Mouse (Mus musculus): Measurements from ENCODE around the gene Gxylt2. TPM values are rescaled to one million over a fixed set of nuclear protein-coding genes. Genes with fewer than 3 reads are reported as not detected.
A peak's percentile ranks its signal among the peaks of the same experiment; 100 is the strongest.

Gxylt2 gene
- polyA plus RNA-seq, 1 experiment: 0.43 TPM

DNA sequence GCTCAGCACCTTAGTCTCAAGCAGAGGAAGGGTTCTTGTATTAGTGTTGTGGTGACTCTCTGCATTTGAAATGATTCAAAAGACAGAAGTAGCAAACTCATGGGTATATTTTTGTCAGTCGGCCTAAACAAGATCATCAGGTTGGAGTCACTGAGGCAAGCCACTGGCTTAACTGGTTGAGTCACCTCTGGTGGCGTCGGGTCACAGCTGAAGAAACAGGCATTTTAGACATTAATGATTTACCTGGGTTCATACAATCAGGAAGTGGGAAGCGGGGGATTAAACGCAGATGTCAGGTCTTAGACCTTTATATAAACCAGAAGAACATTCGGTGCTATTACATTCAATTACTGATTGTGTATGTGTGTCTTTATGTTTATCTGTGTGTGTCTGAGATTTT lies 121.5 kb downstream of the Gxylt2 start:
- H3K27me3 ChIP-seq (ENCODE audit: control insufficient read depth, insufficient read depth, low read length): no peaks in the 10 kb centered on the region
- H3K27ac ChIP-seq (ENCODE audit: insufficient read depth, low read depth, low read length): no peak overlapping the region
- 32% methylated on average over 6 of the region's 6 CpGs for WGBS
- no peak for TF ChIP-seq CTCF (IDR thresholded peaks at IDR 0.05; ENCODE audit: extremely low read depth, insufficient read length, insufficient replicate concordance, low read depth, low read length)
- H3K4me1 ChIP-seq (ENCODE audit: control insufficient read depth, insufficient read depth, insufficient read length, low read length): no peaks in the 10 kb centered on the region; the same call in none of the 2 replicates
- no peaks in the 10 kb centered on the region for H3K36me3 ChIP-seq (ENCODE audit: control insufficient read depth, insufficient read depth, low read length)
- no peak overlapping the region for H3K4me3 ChIP-seq (ENCODE audit: low read depth, low read length)

DNA sequence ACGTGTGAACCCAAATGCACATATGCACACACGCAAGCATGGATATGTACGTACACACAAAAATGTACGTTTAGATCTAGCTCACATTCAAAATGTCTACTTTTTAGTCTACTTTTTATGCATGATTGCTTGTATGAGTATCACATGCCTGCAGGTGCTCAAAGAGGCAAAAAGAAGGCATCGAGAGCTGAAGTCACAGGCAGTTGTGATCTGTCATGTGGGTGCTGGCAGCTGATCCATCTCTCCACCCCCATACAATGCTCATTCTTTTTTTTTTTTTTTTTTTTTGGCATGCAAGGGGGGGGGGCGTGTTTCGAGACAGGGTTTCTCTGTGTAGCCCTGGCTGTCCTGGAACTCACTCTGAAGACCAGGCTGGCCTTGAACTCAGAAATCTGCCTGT lies 124.0 kb downstream of the Gxylt2 start:
- no peak for TF ChIP-seq POLR2A (IDR thresholded peaks at IDR 0.05; ENCODE audit: low read depth, low read length)
- TF ChIP-seq CTCF (IDR thresholded peaks at IDR 0.05; ENCODE audit: extremely low read depth, insufficient read length, insufficient replicate concordance, low read depth, low read length): no peak
- no peak overlapping the region for H3K4me3 ChIP-seq (ENCODE audit: low read depth, low read length)
- H3K36me3 ChIP-seq (ENCODE audit: control insufficient read depth, insufficient read depth, low read length): no peaks in the 10 kb centered on the region
- WGBS: 92% methylated on average over 7 of the region's 7 CpGs
- peaks cover 2% of the 10 kb centered on the region for H3K4me1 ChIP-seq (ENCODE audit: control insufficient read depth, insufficient read depth, insufficient read length, low read length)
- no peak overlapping the region for H3K27ac ChIP-seq (ENCODE audit: insufficient read depth, low read depth, low read length)
- no peaks in the 10 kb centered on the region for H3K27me3 ChIP-seq (ENCODE audit: control insufficient read depth, insufficient read depth, low read length)

DNA sequence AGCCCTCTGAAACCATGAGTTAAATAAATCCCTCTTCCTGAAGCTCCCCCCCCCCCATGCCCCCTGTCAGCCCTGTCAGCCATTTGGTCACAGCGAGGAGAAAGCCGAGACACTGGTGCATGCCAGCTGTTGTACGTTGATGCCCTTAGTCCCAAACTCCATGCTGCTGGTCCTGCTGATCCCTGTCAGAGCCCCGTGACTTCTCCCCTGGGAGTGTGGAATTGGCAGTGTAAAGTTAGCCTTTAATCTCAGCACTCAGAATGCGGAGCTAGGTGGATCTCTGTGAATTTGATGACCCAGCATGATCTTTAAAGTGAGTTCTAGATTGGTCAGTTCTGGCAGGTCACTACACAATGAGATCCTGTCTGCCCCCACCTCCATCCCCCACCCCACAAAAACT lies 125.2 kb downstream of the Gxylt2 start:
- H3K4me1 ChIP-seq (ENCODE audit: control insufficient read depth, insufficient read depth, insufficient read length, low read length): peaks cover 4% of the 10 kb centered on the region
- WGBS: 91% methylated on average over 5 of the region's 5 CpGs
- no peak overlapping the region for H3K4me3 ChIP-seq (ENCODE audit: low read depth, low read length)
- H3K27ac ChIP-seq (ENCODE audit: insufficient read depth, low read depth, low read length): no peak overlapping the region
- no peaks in the 10 kb centered on the region for H3K36me3 ChIP-seq (ENCODE audit: control insufficient read depth, insufficient read depth, low read length)
- TF ChIP-seq CTCF (IDR thresholded peaks at IDR 0.05; ENCODE audit: extremely low read depth, insufficient read length, insufficient replicate concordance, low read depth, low read length): no peak
- no peak for TF ChIP-seq POLR2A (IDR thresholded peaks at IDR 0.05; ENCODE audit: low read depth, low read length)
- no peaks in the 10 kb centered on the region for H3K27me3 ChIP-seq (ENCODE audit: control insufficient read depth, insufficient read depth, low read length)

DNA sequence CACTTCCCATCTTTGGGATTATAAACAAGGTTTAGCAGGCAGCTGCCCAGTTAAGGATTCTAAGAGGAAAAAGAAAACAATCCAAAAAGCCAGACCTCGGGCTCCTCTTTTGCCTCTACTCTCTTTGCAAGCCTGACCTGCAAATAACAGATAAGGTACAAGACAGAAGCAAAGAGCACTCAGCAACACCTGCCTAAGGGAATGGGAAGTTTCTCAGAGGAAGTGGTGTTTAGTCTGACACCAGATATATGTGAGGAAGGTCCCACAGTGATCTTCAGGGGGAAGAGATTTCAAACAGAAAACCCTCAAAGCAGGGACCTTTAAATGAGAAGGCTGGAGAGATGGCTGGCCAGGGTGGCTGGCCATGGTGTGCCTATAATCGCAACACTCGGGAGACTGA lies 126.7 kb downstream of the Gxylt2 start:
- Histone ChIP-seq H3K27me3 (ENCODE audit: control insufficient read depth, insufficient read depth, low read length) (no peaks in the 10 kb centered on the region), H3K4me3 (ENCODE audit: low read depth, low read length) (no peak overlapping the region), H3K27ac (ENCODE audit: insufficient read depth, low read depth, low read length) (no peak overlapping the region), H3K36me3 (ENCODE audit: control insufficient read depth, insufficient read depth, low read length) (peaks cover 7% of the 10 kb centered on the region), H3K4me1 (ENCODE audit: control insufficient read depth, insufficient read depth, insufficient read length, low read length) (peaks cover 4% of the 10 kb centered on the region)
- TF ChIP-seq CTCF (IDR thresholded peaks at IDR 0.05; ENCODE audit: extremely low read depth, insufficient read length, insufficient replicate concordance, low read depth, low read length): no peak
- TF ChIP-seq POLR2A (IDR thresholded peaks at IDR 0.05; ENCODE audit: low read depth, low read length): no peak
- 74% methylated on average over 3 of the region's 3 CpGs for WGBS

DNA sequence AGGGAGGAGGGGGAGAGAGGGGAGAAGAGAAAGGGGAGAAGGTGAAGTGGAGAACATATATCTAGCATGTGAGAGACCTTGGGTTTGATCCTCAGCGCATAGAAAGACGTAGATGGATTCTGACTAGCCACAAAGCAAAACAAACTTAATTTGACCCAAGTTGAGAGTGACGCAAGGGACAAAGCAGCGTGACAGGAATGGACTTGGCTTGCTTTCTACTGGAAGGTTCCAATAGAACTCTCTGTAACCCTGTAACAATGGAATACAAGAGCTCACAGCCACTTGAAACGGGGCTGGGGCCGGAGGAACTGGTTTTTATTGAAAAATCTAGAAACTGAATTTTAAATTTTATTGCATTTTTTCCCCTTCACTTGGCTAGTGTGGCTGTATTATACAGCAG lies 127.2 kb downstream of the Gxylt2 start:
- no peaks in the 10 kb centered on the region for H3K27me3 ChIP-seq (ENCODE audit: control insufficient read depth, insufficient read depth, low read length)
- 96% methylated on average over 6 of the region's 6 CpGs for WGBS
- H3K36me3 ChIP-seq (ENCODE audit: control insufficient read depth, insufficient read depth, low read length): peaks cover 11% of the 10 kb centered on the region
- no peak overlapping the region for H3K4me3 ChIP-seq (ENCODE audit: low read depth, low read length)
- H3K4me1 ChIP-seq (ENCODE audit: control insufficient read depth, insufficient read depth, insufficient read length, low read length): peaks cover 4% of the 10 kb centered on the region
- TF ChIP-seq CTCF (IDR thresholded peaks at IDR 0.05; ENCODE audit: extremely low read depth, insufficient read length, insufficient replicate concordance, low read depth, low read length) (no peak), POLR2A (IDR thresholded peaks at IDR 0.05; ENCODE audit: low read depth, low read length) (no peak)
- H3K27ac ChIP-seq (ENCODE audit: insufficient read depth, low read depth, low read length): no peak overlapping the region

DNA sequence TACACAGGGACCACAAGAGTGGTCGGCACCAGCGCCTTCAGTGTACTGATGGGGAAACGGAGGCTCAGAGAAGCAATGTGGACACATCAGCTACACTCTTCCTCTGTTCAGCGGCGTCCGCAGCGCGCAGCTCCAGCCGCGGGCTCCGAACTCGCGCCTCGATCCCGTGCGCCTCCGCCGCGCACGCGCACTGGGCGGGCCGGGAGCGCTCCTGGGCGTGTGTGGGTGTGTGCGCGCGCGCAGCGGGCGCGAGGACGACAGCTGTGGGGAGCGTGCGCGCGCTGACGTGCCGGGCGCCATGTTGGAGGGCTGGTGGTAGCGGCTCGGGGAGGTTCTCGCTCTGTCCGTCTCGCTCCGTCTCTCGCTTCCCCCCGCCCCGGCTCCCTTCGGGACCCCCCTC lies 128.8 kb downstream of the Gxylt2 start, which contains the start of gene Ppp4r2:
Ppp4r2 (plus strand) TSS at position 268 of the 400 bp plus-strand sequence.
- H3K4me1 ChIP-seq (ENCODE audit: control insufficient read depth, insufficient read depth, insufficient read length, low read length): peaks cover 4% of the 10 kb centered on the region
- no peak within 1 kb of the TSS; the same call in none of the 2 replicates for H3K27ac ChIP-seq (ENCODE audit: insufficient read depth, low read depth, low read length)
- peaks cover 18% of the 10 kb centered on the region for H3K36me3 ChIP-seq (ENCODE audit: control insufficient read depth, insufficient read depth, low read length)
- H3K27me3 ChIP-seq (ENCODE audit: control insufficient read depth, insufficient read depth, low read length): no peaks in the 10 kb centered on the region
- WGBS: 1% methylated on average over 35 of the region's 50 CpGs
- H3K4me3 ChIP-seq (ENCODE audit: low read depth, low read length): peak within 1 kb of the TSS; percentile 100
- TF ChIP-seq POLR2A (IDR thresholded peaks at IDR 0.05; ENCODE audit: low read depth, low read length) (no peak), CTCF (IDR thresholded peaks at IDR 0.05; ENCODE audit: extremely low read depth, insufficient read length, insufficient replicate concordance, low read depth, low read length) (no peak)

DNA sequence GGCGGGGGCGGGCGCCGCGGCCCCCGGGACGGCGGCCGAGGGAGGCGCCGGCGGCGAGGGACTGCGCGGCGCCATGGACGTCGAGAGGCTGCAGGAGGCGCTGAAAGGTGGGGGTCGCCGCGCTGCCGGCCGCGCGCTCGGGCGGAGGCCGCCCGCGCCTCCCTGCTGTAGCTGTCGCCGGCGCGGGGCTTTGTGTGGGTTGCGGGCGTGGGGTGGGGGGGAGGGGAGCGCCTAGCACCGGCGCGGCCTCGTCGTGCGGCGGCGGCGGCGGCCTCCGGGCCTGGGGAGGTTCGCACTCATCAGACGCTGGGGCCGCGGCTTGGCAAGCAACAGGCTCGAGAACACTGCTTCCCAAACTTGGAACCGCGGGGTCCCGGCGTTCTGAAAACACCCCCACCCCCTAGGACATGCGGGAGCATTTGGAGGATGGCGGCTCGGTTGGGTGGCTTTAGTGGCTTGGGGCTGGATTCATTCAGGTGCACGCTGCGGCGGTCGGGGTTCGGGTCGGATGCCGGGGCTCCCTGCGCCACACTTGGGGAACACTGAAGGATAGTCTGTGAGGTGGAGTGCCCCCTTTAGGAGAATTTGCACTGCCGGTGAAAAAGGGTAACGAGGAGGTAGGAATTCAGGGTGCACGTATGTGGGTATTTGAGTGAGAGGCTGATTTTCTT lies 129.4 kb downstream of the Gxylt2 start:
- Histone ChIP-seq H3K27ac (ENCODE audit: insufficient read depth, low read depth, low read length) (no peak overlapping the region; the same call in none of the 2 replicates), H3K36me3 (ENCODE audit: control insufficient read depth, insufficient read depth, low read length) (peaks cover 18% of the 10 kb centered on the region), H3K4me3 (ENCODE audit: low read depth, low read length) (peak overlapping the region; percentile 100), H3K27me3 (ENCODE audit: control insufficient read depth, insufficient read depth, low read length) (no peaks in the 10 kb centered on the region), H3K4me1 (ENCODE audit: control insufficient read depth, insufficient read depth, insufficient read length, low read length) (peaks cover 4% of the 10 kb centered on the region)
- TF ChIP-seq CTCF (IDR thresholded peaks at IDR 0.05; ENCODE audit: extremely low read depth, insufficient read length, insufficient replicate concordance, low read depth, low read length) (peak; percentile 29; the same call in 1 of the 2 replicates), POLR2A (IDR thresholded peaks at IDR 0.05; ENCODE audit: low read depth, low read length) (no peak)
- under 1% methylated on average over 68 of the region's 72 CpGs for WGBS
